Mouse (Mus musculus): Measurements from ENCODE around the gene A330070K13Rik.

A330070K13Rik gene

DNA sequence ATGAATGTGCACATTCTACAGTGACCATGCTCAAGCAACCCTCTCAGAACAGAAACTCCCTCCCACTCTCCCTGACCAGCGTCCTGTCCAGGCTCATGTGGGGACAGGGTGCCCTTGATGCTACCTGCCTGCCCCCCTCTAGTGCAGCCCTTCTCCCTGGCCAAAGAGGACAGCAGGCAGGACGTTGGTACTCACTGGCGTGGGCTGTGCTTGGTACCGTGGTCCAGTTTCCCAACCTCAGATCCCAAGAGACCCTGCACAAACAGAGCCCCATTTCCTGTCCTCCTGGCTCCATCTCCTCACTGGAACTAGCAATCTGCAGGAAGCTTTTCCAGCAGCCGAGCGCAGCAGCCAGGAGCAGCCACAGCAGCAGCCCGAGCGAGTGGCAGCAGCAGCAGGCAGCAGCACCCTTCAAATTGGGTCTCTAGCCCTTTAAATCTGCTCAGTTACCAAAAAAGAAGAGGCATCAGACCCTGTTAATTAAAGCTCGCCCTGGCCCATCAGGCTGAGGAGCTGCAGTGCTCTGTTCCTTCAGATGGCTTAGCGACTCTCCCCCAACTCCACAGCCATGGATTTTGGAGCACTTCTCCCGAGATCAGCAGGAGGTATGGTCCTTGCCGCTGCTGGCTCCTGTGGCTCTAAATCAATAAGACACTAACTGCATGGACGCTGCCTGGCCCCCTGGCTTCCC is at the start of gene A330070K13Rik:
A330070K13Rik (minus strand) TSS at position 410 of the 691 bp plus-strand sequence.
- DNase-seq: no peak

DNA sequence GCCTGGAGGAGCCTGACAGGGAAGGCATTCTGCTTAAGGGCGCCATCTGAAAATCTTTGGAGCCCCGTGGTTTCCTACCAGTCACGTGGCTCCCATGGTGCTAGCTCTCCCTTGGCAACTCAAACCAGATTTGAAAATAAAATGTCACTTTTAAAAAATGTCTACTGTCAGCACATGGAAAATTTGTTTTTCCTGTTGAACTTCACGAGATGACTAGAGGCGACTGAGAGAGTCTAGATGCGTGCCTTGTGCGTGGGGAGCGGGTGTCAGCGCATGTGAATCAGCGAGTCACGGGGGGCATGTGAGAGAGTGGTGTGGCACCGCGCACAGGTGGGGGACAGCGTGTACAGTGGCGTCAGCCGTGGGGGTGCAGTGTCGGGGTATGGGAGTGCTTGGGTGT is 27.1 kb upstream of the A330070K13Rik start:
- DNase-seq: no peak

DNA sequence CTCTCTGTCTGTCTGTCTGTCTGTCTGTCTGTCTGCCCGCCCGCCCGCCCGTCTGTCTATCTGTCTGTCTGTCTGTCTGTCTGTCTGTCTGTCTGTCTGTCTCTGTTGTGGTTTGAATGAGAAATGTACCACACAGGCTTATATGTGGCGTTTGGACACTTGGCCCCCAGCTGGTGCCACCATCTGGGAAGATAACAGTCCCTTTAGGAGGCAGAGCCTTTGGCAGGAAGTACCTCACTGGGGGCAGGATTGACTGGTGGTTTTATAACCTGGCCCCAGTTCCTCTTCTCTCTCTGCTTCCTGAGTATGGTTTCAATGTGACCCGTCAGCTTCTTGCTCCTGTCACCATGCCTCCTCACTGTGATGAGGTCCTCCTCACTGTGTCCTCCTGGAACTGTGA is 25.3 kb upstream of the A330070K13Rik start:
- DNase-seq: no peak

GRCm38 (mm10) chr5:130405201-130405600 is 20.8 kb upstream of the A330070K13Rik start:
- DNase-seq: no peak

- DNase-seq: no peak
These were observed 15.9 kb upstream of the A330070K13Rik start for GRCm38 (mm10) chr5:130400136-130400917.

DNA sequence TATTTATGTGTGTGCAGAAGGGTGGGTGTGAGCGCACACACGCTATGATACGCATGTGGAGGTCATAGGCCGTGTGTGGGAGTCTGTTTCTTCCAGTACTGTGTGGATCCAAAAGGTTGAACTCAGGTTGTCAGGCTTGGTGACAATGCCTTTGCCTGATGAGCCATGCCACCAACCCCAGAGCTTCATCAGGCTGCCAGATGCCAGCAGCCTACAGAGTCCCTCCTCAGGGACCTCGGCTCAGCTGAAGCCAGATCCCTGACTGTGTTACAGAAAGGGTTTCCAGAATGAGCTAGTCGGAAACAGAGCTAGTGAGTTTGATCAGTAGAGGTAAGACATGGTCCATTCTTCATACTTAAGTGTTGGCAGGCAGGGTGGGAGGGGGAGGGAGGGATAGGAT is 10.7 kb upstream of the A330070K13Rik start:
- no peak for DNase-seq

GRCm38 (mm10) chr5:130394386-130394785 is 10.0 kb upstream of the A330070K13Rik start:
- no peak for DNase-seq

DNA sequence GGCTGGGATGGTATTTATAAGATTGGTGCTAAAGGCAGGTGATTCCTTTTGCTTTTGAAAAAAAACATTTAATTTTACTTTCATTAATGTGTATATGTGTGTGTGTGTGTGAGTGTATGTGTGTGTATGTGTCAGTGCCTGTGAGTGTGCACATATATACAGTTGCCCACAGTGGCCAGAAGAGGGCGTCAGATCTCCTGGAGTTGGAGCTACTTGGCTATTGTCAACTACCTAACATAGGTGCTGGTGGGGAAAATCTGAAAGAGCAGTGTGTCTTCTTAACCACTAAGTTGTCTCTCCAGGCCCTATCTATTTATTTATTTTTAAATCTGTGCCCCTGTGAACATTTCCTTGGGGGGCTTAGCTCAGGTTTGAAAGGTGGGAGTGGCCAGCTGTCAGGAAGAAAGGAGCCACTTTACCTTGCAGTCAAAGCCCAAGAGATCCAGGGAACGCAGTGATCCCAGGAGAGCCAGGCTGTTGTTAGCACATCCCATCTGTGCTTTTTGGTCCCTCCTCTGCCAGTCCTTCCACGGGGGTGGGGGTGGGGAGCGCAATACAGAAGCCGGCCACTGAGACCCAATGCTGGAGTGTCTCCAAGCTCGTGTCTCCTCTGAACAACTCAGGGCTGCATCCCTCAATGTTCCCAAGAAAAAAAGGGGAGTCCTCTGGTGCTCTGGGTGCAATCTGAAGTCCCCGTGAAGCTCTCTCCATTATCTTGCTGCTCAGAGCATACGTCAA is 9.4 kb upstream of the A330070K13Rik start:
- no peak for DNase-seq

DNA sequence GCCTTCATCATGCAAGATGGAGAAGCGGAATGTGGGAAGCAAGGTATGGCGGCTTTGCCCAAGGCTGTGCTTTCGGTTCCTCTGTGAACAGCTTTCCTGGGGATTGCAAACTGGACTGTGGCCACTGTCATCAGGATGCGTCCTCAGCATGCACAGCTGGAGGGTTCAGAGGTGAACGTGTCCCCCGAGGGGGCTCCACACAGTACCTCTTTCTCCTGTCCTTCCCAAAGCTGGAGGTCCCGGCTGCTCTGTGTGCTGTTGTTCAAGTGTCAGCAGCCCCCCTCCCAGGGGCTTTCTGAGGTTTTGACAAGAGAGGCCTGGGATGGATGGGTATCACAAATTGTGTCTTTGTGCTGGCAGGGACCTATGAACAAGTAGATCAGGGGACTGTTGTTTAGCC is 2.0 kb upstream of the A330070K13Rik start:
- DNase-seq: no peak

- no peak for DNase-seq
These were observed 9.0 kb downstream of the A330070K13Rik start for GRCm38 (mm10) chr5:130375411-130375810.

GRCm38 (mm10) chr5:130369237-130369636 is 15.2 kb downstream of the A330070K13Rik start, which contains the start of gene Caln1:
Caln1 (plus strand) TSS chr5:130369455.
- no peak for DNase-seq

- DNase-seq: no peak
These were observed 16.2 kb downstream of the A330070K13Rik start for GRCm38 (mm10) chr5:130368236-130368635.

- DNase-seq: no peak
These were observed 20.7 kb downstream of the A330070K13Rik start for GRCm38 (mm10) chr5:130363773-130364172.

DNA sequence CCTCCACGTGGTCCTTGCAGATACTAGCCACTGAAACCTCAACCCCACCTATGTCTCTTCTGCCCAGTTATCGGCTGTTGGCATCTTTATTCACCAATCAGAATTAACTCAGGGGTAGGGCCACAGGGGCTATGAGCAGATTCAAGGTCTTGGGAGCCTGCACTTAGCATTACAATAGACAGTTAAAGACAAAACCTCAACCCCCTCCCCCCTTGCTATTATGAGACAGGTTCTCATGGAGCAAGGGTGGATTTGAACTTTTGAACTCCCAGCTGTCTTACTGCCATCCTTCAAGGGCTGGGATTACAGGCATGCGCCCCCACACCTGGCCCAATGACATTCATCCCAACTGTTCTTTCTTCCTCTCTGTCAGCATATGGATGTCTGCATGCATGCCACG is 21.3 kb downstream of the A330070K13Rik start:
- no peak for DNase-seq

DNA sequence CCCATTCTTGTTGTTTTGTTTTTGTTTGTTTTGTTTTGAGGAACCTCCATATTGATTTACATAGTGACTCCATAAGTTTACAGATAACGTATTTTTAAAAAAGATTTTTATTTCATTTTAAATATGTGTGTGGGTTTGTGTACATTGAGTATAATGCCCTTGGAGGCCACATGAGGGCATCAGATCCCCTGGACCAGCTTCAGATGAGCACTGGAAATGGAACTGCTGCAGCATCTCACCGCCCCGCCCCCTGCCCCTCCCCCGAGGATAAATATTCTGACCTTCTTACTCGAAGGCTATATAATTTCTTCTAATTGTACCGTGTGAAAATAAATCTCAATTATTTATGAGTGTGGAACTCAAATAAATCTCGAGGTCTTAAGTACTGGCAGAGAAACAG is 29.2 kb downstream of the A330070K13Rik start:
- no peak for DNase-seq

DNA sequence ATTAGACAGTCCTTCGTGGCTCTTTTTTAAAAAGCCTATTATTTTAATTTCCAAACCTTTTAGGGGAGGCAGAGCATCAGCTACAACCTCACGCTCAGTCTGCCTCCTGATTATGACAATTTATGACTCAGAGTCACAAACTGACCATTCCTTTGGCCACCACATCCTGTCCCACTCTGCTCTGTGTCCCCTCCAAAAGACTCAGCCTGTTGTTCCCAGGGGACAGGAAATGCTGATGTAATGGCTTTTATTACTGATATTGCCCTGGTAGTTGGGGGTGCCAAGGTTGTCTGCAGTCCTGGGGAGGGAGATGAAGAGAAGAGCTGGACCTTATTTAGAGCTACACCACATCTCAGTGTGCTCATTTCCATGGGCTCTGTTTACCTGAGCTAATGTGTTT is 38.6 kb downstream of the A330070K13Rik start:
- DNase-seq: no peak

DNA sequence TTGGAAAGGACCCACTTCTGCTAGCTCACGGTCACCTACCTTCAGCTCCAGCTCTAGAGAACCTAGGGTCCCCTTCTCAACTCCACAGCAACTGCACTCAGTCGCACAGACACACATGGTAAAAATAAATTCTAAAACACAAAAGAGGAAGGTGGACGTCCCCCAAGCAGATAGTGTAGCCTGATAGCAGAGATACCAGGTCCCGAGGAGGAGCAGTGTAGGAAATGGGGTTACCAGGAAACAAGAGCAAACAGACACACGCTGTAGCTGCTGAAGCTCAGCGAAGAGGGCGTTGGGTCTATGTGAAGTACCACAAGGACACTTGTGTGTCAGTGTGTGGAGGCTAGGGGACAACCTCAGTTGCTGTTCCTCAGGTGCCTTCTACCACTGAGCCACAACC is 39.4 kb downstream of the A330070K13Rik start:
- DNase-seq: no peak

- no peak for DNase-seq
These were observed 43.8 kb downstream of the A330070K13Rik start for GRCm38 (mm10) chr5:130340656-130341055.

- no peak for DNase-seq
These were observed 49.0 kb downstream of the A330070K13Rik start for GRCm38 (mm10) chr5:130335462-130335861.

GRCm38 (mm10) chr5:130333971-130334370 is 50.5 kb downstream of the A330070K13Rik start:
- no peak for DNase-seq

- no peak for DNase-seq
These were observed 50.9 kb downstream of the A330070K13Rik start for GRCm38 (mm10) chr5:130333566-130333965.

DNA sequence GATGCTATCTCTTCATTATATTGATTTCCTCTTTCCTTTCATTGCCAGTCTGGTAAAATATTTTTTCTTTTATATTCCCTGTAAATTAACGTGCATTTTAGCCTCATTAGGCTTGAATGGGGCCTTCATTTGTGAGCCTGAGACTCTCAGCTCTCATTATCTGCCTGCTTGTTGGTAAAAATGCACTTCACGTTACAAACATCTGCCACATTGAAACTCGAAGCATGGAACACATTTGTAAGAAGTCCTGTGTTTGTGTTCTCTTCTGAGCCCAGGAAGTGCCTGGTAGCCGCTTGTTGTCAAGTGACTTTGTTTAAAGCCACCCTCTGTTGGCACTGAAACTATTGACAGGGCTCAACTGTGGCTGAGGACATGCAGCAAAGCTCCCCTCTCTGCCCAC is 53.2 kb downstream of the A330070K13Rik start:
- DNase-seq: no peak

GRCm38 (mm10) chr5:130330801-130331200 is 53.6 kb downstream of the A330070K13Rik start:
- DNase-seq: no peak
